Mouse (Mus musculus) limb, embryonic 14.5 days (tissue): ENCODE results near the gene Agap1. TPM values are rescaled to one million over a fixed set of nuclear protein-coding genes. Genes with fewer than 3 reads are reported as not detected.
A peak's percentile ranks its signal among the peaks of the same experiment; 100 is the strongest.

Experiments
- ATAC-seq: fragments of 200-750 bp; cut with Nextera tagmentation; 2 replicates; pipeline ENCODE4 v1.8.0; 2017; ENCODE audit warnings: low read depth, moderate number of reproducible peaks, moderate TSS enrichment; ENCODE audit not compliant: low FRiP score
- DNase-seq: peaks from one replicate; pipeline ENCODE4 v3.0.0-alpha.2; 2015; ENCODE audit warnings: low spot score
- H3K27ac ChIP-seq: fragments of 300-500 bp; sonication (generic); replicated peaks from 2 replicates; pipeline ENCODE4 v1.5.1; 2014; ENCODE audit warnings: low read depth, mild to moderate bottlenecking, low read length, moderate library complexity, mixed read lengths
- H3K27me3 ChIP-seq: fragments of 300-500 bp; sonication (generic); 2 replicates; pipeline ENCODE4 v1.6.1; 2014; ENCODE audit warnings: low read length, mixed read lengths; ENCODE audit not compliant: control insufficient read depth, insufficient read depth
- H3K36me3 ChIP-seq: fragments of 300-500 bp; sonication (generic); 2 replicates; pipeline ENCODE4 v1.6.1; 2014; ENCODE audit warnings: mild to moderate bottlenecking, low read length, moderate library complexity, mixed read lengths; ENCODE audit not compliant: control insufficient read depth, insufficient read depth
- H3K4me1 ChIP-seq: fragments of 300-500 bp; sonication (generic); 2 replicates; pipeline ENCODE4 v1.6.1; 2014; ENCODE audit warnings: antibody characterized with exemption, low read length, mixed read lengths; ENCODE audit not compliant: control insufficient read depth, insufficient read depth
- H3K4me2 ChIP-seq: fragments of 300-500 bp; sonication (generic); replicated peaks from 2 replicates; pipeline ENCODE4 v1.6.1; 2014; ENCODE audit warnings: low read depth, mild to moderate bottlenecking, low read length, moderate library complexity; ENCODE audit not compliant: severe bottlenecking
- H3K4me3 ChIP-seq: fragments of 300-500 bp; sonication (generic); replicated peaks from 2 replicates; pipeline ENCODE4 v1.5.1; 2014; ENCODE audit warnings: low read length
- H3K9ac ChIP-seq: fragments of 300-500 bp; sonication (generic); 2 replicates; pipeline ENCODE4 v1.6.1; 2014; ENCODE audit warnings: mild to moderate bottlenecking, low read depth, low read length, moderate library complexity; ENCODE audit not compliant: severe bottlenecking
- H3K9me3 ChIP-seq: fragments of 300-500 bp; sonication (generic); 2 replicates; pipeline ENCODE4 v1.6.1; 2016; ENCODE audit warnings: low read length; ENCODE audit not compliant: control insufficient read depth
- POLR2A ChIP-seq: fragments of 200-500 bp; IDR thresholded peaks from 2 replicates; pipeline ENCODE4 v1.8.0; 2012; ENCODE audit warnings: inconsistent platforms, mild to moderate bottlenecking, moderate library complexity, borderline replicate concordance; ENCODE audit not compliant: insufficient read depth, insufficient read length; ENCODE audit errors: extremely low read depth
- WGBS: fragments of 180-500 bp; shearing (Covaris S2); extraction: QIAGEN DNeasy Blood & Tissue Kit; methylation state at CpG from one replicate; pipeline ENCODE4 v1.1.7; 2014; 5-methylcytosine and 5-hydroxymethylcytosine counted together
- polyA plus RNA-seq, 2 experiments: library from polyadenylated mRNA; depleted of rRNA in 1 of 2; stranded (reverse) in 1 of 2; unstranded in 1 of 2; fragments of >200 nt; fragmentation: Nextera tagmentation in 1 of 2; extraction: Ambion mirVana in 1 of 2; gene quantifications; 2 replicates each; pipeline versions ENCODE4 v1.2.1 to v1.2.3; 2012 to 2014

Agap1 gene
- polyA plus RNA-seq, 2 experiments, result 16.2 to 19.5 TPM

GRCm38 (mm10) chr1:89941701-89942381 lies 487.2 kb downstream of the Agap1 start:
- no peak overlapping the region for H3K9ac ChIP-seq

GRCm38 (mm10) chr1:89942395-89942976 lies 487.9 kb downstream of the Agap1 start:
- H3K27me3 ChIP-seq, result peaks cover 73% of the 10 kb centered on the region
- H3K36me3 ChIP-seq, result no peaks in the 10 kb centered on the region
- H3K9ac ChIP-seq, result no peak overlapping the region

More at GRCm38 (mm10) chr1:89941701-89942381, 487.2 kb downstream of the Agap1 start:
- DNase-seq, result no peak
- under 1% methylated on average over 40 of the region's 40 CpGs for WGBS
- peaks cover 5% of the 10 kb centered on the region for H3K4me1 ChIP-seq
- H3K9me3 ChIP-seq, result no peaks in the 10 kb centered on the region
- H3K4me2 ChIP-seq, result peak overlapping the region; percentile 37
- H3K27me3 ChIP-seq, result peaks cover 80% of the 10 kb centered on the region
- no peak for ATAC-seq
- no peaks in the 10 kb centered on the region for H3K36me3 ChIP-seq
- H3K27ac ChIP-seq, result no peak overlapping the region
- peak overlapping the region; percentile 14 for H3K4me3 ChIP-seq
- TF ChIP-seq POLR2A, result no peak

GRCm38 (mm10) chr1:89943202-89943601 lies 488.6 kb downstream of the Agap1 start:
- no peaks in the 10 kb centered on the region for H3K9me3 ChIP-seq
- DNase-seq (peak; percentile 81), ATAC-seq (peak; percentile 76)
- no peaks in the 10 kb centered on the region for H3K36me3 ChIP-seq
- no peak for TF ChIP-seq POLR2A
- no peak overlapping the region for H3K9ac ChIP-seq
- no peak overlapping the region for H3K4me3 ChIP-seq
- no peak overlapping the region for H3K4me2 ChIP-seq
- WGBS, result 4% methylated on average over 16 of the region's 16 CpGs
- no peak overlapping the region for H3K27ac ChIP-seq
- H3K27me3 ChIP-seq, result peaks cover 66% of the 10 kb centered on the region
- peaks cover 5% of the 10 kb centered on the region for H3K4me1 ChIP-seq

More at GRCm38 (mm10) chr1:89942395-89942976, 487.9 kb downstream of the Agap1 start:
- peak overlapping the region; percentile 14 for H3K4me3 ChIP-seq
- 2% methylated on average over 15 of the region's 15 CpGs for whole genome bisulfite sequencing
- TF ChIP-seq POLR2A, result no peak
- ATAC-seq (no peak), DNase-seq (no peak)
- H3K4me2 ChIP-seq, result peak overlapping the region; percentile 37; the same call in 1 of the 2 replicates
- no peak overlapping the region for H3K27ac ChIP-seq
- peaks cover 5% of the 10 kb centered on the region for H3K4me1 ChIP-seq
- H3K9me3 ChIP-seq, result no peaks in the 10 kb centered on the region
